Mouse (Mus musculus) frontal cortex, postnatal 25 days (tissue): ENCODE data around the gene Tas2r126.
"Not testable (repeated sequence)": the region's sequence is repeated elsewhere in the genome, so short reads cannot be mapped to it uniquely, and the experiment has no call there.

Experiments used
- DNase-seq, 2 experiments: peaks; one replicate each; pipeline ENCODE4 v3.0.0; 2022; ENCODE audit warnings: low spot score in 2 of 2

Gene Tas2r126

GRCm38 (mm10) chr6:42434446-42434845 lies at the start of gene Tas2r126:
Gene Tas2r126, plus strand, starts transcription at chr6:42434535.
- no peak for DNase-seq

- no peak for DNase-seq
Measured at GRCm38 (mm10) chr6:42385635-42386034, 48.7 kb upstream of the Tas2r126 start.

GRCm38 (mm10) chr6:42391796-42392330 lies 42.5 kb upstream of the Tas2r126 start:
- no peak for DNase-seq

- no peak for DNase-seq
Measured at GRCm38 (mm10) chr6:42395960-42396809, 38.1 kb upstream of the Tas2r126 start.

- DNase-seq = no peak
Measured at GRCm38 (mm10) chr6:42397041-42397657, 37.2 kb upstream of the Tas2r126 start.

- no peak for DNase-seq
Measured at GRCm38 (mm10) chr6:42398285-42398684, 36.0 kb upstream of the Tas2r126 start.

- no peak for DNase-seq
Measured at GRCm38 (mm10) chr6:42398998-42399397, 35.3 kb upstream of the Tas2r126 start.

- no peak for DNase-seq
Measured at GRCm38 (mm10) chr6:42399938-42400337, 34.4 kb upstream of the Tas2r126 start, which contains the start of gene Tas2r143. Gene Tas2r143, plus strand, starts transcription at chr6:42400238.

- DNase-seq = no peak
Measured at GRCm38 (mm10) chr6:42405134-42405533, 29.2 kb upstream of the Tas2r126 start, which contains the start of gene Tas2r135. Gene Tas2r135, plus strand, starts transcription at chr6:42405434.

- no peak for DNase-seq
Measured at GRCm38 (mm10) chr6:42419443-42419842, 14.9 kb upstream of the Tas2r126 start.

- DNase-seq = no peak
Measured at GRCm38 (mm10) chr6:42421439-42421838, 12.9 kb upstream of the Tas2r126 start.

GRCm38 (mm10) chr6:42424472-42424871 lies 9.9 kb upstream of the Tas2r126 start:
- no peak for DNase-seq

GRCm38 (mm10) chr6:42426337-42426736 lies 8.0 kb upstream of the Tas2r126 start:
- no peak for DNase-seq

- DNase-seq = no peak
Measured at GRCm38 (mm10) chr6:42433554-42433953, 781 bp upstream of the Tas2r126 start.

- DNase-seq = no peak
Measured at GRCm38 (mm10) chr6:42435490-42435889, 1.2 kb downstream of the Tas2r126 start.

GRCm38 (mm10) chr6:42441395-42441794 lies 7.1 kb downstream of the Tas2r126 start:
- no peak for DNase-seq

- DNase-seq = no peak
Measured at GRCm38 (mm10) chr6:42444491-42444890, 10.2 kb downstream of the Tas2r126 start.

- no peak for DNase-seq
Measured at GRCm38 (mm10) chr6:42447381-42447780, 13.0 kb downstream of the Tas2r126 start.

GRCm38 (mm10) chr6:42465096-42465495 lies 30.8 kb downstream of the Tas2r126 start, which contains the start of gene Olfr458:
Gene Olfr458, minus strand, starts transcription at chr6:42465196.
- DNase-seq = no peak

GRCm38 (mm10) chr6:42470542-42470941 lies 36.2 kb downstream of the Tas2r126 start:
- no peak for DNase-seq

GRCm38 (mm10) chr6:42471298-42471697 lies 37.0 kb downstream of the Tas2r126 start:
- DNase-seq = not testable (repeated sequence)

GRCm38 (mm10) chr6:42476235-42476634 lies 41.9 kb downstream of the Tas2r126 start, which contains the start of gene Olfr457:
Gene Olfr457, minus strand, starts transcription at chr6:42476335.
- no peak for DNase-seq
